Mouse (Mus musculus) NIH3T3 (cell line): Measurements from ENCODE around the gene Madd.

Source experiments
- DNase-seq: peaks from one replicate; pipeline ENCODE4 v3.0.0-alpha.2; 2012; ENCODE audit warnings: low read depth

Madd gene

DNA sequence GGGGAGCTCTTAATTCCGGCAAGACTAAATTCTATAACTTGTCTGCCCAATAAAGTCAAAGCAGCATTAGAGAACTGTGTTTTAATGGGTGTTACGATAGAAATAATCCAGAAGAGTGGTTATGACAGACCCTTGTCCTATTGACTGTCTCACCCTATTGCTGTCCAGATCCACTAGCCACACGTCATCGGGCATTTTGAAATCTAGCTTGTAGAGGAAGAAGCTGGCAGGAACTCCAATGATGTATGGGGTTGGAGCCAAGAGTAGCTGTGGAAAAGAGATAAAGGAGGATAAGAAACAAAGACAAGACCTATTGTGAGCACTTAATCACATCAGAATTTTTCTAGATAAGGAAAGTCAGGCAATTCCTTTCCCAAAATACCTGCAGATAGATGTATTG is 8.1 kb downstream of the Madd start:
- no peak for DNase-seq

DNA sequence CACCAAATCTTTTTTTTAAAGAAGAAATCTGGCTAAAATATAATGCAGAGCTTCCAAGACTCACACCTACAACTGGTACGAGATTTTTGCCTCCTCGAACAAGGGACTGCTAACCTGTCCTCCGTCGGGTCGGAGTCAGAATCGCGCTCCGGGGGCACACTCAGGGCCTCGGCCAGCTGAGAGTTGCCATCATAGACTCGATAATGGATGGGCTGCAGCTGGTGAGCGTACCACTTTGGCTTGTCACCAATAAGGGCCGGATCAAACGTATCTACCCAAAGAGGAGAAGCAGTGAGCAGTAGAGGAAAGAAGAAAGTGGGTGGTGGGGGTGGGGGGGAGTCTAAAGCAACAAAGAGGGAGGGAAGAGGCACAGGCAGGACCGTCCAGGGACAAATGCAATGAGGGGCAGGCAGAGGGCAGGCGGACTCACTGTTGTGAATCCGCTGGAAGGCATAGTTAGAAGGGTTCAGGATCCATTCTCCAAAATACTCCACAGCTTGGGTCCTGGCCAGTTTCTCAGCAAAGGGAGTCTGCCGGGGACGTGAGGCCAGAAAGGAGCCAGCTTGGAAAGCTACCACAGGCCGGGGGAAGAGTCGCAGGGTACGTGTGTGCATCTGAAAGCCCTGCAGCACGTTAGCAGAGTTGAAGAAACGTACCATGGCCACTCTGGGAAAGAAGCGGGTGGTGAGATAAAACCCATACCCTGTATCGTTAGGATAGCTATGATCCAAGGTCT is 13.9 kb downstream of the Madd start:
- no peak for DNase-seq

DNA sequence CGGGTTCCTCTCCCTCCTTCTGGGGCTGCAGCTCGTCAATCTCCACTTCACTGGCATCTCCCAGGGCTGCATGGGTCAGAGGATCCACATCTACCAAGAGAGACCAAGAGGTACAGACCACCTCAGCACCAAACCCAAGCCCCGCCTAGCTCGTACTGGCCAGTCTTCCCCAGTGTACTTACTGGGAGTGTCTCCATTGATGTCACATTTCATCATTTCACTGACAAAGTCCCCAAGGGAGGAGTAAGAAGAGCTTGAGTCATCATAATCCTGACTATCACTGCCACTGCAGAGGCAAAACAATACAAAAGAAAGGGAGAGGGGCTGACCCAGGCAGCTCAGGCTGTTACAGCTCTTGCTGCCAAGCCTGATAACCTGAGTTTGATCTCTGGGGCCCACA is 16.0 kb downstream of the Madd start:
- DNase-seq = no peak

DNA sequence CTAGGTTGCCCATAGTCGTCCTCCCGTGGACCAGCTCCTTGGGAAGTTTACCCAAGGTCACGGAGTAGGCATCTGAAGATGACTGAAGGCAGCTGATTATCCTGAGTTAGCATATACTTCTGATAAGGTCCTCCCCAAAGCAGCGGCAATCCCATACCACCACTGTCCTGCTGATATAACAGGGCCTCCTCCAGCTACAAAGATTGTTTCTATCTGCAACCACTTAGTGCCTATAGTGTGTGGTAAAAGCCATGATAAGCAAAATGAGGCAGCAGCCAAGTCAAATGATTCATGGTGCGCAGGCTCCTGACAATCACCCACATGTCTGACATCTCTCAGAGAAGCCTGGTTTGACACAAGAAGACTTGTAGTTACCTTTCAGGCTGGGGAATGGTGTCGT is 18.6 kb downstream of the Madd start:
- no peak for DNase-seq

DNA sequence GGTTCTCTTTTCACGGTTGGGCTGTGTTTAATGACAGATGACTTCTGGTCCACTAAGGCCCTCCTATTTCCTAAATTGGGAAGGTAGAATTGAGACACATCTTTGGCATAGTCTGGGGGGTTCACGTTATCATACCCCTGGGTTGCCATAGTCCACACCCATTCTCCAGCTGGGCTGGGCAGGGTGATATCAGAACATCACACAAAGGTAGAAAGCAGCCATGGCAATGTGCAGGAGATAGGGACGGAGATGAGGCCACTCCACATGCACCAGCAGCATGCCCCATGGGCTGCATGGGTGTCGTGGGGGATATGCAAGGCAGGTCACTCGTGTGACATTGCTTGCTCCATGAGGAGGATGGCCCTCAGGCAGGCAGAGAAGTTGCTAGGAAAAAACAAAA is 20.1 kb downstream of the Madd start:
- no peak for DNase-seq

DNA sequence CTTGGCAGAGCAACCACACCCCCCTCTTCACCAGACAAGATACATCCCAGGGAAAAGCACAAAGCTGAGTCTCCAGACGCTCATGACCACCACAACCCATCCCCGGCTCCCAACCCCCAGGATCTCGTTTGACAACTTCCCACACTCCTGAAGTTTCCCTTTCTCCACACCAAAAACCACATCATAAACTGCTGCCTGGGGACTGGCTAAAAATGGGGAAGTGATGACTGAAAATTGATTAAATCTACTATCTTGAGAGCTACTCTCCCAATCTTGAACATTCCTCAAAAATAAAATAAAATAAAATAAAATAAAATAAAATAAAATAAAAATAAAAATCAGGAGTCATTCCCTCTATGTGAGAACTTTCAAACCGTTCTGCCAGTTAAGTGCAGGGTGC is 20.7 kb downstream of the Madd start:
- no peak for DNase-seq

DNA sequence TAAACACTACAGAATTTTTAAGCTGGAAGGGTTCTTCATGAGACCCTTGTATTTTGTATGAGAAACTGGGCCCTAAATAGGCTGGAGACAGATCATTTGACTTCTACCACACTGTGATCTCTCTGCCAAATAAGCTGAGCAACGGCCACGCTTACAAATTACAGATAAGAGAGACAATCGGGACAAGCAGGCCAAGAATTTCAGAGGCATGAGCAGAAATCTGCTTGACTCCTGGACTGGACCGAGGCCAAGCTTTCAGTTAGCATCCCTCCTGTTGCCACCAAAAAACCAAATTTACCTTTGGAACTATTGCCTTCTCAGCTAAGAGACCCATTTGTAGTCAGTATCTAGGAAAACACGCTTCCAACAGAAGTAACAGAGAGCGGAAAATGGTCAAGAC is 23.0 kb downstream of the Madd start:
- DNase-seq = no peak

DNA sequence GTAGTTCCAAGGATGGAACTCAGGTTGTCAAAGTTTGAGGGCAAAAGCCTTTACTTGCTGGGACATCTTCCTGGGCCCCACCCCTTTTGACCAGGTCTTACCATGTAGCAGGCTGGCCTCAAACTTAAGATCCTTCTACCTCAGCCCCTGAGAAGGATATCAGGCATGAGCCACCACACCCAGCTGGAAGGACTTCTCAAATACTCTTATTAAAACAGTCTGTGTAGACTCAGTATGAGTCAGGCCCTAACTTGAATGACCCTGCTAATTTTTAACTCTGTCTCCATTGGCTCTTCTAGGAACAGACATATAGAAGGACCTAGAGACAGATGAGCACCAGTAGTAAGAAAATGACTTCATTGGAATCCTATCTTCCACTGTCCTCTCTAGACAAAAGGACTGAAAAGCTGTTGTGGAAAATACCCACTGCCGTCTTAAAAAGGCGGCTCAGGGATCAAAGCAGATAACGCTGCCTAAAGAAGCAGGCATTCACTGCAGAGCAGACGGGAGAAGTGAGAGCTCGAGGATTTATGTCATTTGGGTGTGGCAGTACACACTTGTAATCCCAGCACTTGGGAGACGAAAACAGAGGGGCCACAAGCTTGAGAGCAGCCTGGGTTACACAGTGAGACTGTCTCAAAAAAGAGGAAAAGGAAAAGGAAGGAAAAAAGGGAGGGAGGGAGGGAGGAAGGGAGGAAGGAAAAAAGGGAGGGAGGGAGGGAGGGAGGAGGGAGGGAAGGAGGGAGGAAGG is 26.5 kb downstream of the Madd start:
- peak; percentile 38 for DNase-seq

DNA sequence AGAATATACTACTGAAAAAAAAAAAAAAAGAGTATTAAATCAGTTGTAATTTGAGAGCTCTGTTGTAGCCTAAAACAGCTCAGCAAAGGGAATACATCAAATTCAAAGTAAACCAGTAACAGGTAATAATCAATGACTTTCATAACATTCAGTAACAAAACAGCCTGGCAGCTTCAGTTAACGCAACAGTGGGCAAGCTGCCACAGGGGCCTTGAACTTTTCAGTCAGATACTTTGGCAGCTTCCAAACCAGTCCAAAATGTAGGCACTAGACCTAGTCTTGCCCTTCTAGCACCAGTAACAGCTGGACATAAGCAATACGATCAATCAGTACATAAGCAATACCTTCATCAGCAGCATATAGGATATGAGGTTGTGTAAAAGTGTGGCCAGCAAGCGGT is 29.5 kb downstream of the Madd start:
- DNase-seq = no peak

DNA sequence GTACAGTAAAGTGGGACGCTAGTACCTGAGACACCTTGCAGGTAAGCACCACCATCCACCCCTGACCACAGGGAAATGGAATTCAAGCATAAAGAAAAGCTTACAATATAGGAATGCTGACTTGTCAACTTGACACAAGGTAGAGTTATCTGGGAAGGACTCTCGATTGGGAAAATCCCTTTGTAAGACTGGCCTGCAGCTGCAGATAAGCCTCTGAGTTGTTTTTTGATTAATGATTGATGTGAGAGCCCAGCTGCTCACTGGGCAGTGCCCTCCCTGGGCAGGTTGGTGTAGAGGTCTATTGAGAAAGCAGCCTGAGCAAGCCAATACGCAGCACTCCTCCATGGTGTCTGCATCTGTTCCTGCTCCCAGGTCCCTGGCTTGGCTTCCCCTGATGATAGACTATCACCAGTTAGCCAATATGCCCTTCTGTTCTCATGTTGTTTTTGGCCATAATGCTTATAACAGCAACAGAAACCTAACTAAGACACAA is 30.7 kb downstream of the Madd start:
- no peak for DNase-seq

DNA sequence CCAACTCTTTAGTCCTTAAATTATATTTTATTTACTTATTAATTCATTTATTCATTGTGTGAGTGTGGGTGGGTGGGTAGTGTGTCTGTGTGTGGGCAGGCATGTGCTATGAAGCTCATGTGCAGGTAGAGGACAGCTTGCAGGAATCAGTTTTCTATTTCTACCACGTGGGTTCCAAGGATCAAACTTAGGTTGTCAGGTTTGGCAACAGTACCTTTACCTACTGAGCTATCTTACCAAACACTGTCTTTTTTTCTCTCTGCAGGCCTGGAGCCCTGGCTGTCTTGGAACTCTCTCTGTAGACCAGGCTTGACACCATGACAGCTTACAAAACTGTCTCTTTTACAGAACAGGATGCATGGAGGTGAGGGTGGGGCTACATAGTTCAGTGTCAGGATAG is 32.3 kb downstream of the Madd start:
- no peak for DNase-seq

DNA sequence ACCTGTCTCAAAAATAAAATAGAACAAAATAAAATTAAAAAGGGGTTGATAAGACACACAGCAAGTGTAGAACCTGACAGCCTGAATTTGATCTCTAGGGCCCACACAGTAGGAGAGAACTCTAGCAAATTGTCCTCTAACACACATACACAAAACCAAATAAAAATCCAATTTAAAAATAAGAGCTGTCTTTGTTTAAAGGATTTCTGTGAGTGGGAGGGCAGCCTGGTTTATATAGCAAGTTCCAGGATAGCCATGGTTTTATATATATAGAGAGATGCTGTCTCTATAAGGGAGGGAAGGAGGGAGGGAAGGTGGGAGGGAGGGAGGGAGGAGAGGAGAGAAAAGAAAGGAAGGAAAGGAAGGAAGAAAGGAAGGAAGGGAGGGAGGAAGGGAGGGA is 35.5 kb downstream of the Madd start:
- no peak for DNase-seq

DNA sequence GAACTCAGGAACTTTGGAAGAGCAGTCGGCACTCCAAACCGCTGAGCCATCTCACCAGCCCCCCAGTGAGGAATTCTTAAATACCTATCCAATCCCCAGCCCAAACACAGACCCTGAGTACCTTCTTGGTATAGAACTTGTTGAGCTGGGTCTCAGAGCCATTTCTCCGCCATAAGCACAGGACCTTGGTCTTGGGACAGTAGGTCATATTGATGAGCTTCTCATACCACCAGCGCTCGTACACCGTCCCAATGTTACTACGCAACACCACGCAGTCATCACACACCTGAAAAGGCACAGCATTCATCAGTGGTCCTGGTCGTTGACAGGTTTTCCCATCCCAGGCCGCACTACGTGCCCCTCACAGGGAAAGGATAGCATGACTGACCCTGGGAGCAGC is 40.2 kb downstream of the Madd start:
- DNase-seq = no peak

DNA sequence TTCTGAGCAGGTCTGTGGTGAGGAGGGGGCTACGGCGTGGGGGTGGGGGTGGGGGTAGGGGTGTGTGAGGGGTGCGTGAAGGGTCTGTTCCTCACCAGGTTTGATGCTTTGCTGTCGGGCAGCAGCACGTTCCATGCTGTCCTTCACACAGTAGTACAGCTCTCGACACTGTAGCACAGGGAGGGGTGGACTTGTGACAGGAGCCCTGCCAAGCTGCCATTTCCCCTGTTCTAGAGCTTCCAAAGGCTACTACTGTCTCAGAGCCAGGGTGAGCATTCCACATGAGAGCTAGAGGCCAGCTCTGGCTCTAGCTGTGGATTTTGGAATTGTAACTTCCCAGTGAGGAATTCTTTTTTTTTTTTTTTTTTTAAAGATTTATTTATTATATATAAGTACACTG is 40.7 kb downstream of the Madd start:
- no peak for DNase-seq

DNA sequence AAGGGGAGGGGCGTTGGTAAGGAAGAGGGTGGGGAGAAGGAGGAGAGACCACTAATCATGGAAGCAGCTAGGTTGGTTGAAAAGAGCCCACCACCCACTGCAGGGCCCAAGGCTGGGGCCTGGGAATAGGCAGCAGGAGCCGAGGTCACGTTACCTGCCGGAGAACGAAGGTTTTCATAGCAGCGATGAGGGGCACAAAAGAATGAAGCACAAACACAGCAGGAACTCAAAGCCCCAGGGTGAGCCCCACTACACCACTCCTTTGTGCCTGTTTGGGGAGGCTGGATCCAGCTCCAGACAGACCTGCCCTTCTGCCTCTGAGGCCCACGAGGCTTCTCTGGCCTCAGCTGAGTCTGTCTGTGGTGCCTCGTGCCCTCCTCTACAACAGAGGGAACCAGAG is 43.9 kb downstream of the Madd start:
- no peak for DNase-seq

DNA sequence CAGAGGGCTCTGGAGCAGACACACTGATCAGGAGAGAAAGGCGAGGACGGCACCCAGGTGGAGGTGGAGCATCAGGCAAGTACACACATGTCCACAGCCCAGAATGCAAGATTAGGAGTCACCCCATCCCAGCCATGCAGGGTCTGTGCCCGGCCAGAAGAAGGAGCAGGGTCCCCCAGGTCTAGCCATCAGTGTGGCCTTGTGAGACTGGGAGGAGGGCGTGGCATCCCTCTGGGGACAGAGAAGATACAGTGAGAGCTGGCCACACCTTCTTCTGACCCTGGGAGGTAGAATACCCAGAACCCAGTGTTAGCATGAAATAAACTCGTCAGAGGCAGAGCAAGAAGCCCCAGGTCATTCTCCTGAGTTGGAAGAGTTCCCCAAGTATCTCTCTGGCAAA is 44.3 kb downstream of the Madd start:
- DNase-seq = no peak

DNA sequence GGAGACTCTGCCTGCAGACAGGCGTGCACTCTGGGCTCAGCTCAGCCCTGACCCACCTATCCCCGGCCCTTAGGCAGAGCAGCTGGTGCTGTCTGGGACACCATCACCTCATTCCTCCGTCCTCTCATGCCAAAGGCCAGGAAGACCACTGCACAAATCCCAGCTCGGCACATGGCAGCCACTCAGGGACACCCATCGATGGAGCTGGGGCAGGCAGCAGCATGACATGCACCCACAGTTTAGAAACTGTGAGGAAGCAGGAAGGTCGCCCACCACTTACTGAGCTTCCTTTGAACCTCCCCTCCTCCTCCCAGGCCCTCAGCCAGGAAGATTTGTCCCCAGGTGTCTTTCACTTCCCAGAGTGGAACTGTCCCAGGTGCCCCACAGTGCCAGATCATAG is 46.2 kb downstream of the Madd start:
- DNase-seq = no peak

DNA sequence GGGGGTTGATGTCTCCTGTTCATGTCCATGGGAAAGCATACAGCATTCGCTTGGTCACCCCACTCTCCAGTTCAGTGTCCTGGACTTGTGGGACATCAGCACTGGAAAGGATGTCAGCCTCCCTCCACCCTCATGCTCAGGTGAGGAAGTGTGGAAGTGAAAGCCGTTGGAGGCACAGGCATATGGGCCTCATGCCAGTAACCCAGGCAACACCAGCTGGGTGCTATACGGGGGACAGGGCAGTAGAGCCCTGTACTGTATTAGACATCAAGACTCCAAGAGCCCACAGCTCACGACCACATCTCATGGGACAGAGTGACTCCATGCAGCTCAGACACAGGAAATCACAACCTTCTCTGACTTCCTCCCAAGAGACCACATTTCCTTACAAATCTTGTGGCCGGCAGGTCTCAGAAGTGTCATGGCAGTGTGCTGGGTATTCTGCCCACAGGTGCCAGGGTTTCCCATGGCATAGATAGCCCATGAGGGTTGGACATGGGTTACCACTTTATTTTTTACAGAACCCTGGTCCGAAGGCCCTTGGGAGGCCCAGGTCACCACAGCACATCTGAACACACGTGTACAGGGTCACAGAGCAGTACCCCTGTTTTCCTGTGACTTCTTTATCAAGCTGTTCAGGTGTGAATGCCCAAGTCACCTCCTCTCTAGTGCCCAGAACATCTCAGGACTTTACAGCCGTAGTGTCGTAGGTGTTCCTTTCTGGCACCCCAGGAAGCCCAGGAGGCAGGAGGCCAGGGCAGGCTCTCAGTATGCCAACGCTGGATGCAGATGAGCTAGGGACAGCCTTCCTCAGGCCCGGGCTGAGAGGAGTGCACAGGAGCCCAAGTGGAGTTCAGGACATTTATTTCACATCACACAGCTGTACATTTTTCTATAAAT is 46.9 kb downstream of the Madd start:
- DNase-seq = no peak

DNA sequence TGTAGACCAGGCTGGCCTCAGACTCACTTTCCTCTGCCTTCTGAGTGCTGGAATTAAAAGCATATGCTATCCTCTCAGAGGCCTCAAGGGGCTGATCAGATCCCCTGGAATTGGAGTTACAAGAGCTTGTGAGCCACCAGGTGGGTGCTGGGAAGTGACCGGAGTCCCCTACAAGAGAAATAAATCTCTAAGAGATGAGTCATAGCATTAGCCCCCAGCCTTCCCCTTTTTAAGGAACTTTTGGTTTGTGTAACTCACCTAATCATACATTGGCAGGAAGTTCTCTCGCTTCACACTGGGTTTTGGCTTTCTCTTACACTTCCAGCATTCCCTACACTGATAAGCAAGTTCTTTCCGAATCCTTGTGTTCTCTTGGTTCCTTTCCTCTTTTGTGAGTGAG is 51.6 kb downstream of the Madd start:
- peak; percentile 40 for DNase-seq

DNA sequence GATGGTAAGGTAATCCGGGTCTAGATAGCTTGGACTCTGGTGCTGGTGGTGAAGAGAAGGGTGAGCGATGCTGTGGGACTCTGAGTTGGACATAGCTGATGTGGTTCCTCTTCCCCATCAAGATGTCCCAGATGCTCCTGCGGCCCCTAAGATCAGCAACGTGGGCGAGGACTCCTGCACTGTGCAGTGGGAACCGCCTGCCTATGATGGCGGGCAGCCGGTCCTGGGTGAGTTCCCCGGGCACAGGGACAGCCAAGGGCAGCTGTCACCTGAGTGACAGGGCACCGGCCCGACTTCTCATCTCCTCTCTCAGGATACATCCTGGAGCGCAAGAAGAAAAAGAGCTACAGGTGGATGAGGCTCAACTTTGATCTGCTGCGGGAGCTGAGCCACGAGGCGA is 52.4 kb downstream of the Madd start:
- DNase-seq = no peak

DNA sequence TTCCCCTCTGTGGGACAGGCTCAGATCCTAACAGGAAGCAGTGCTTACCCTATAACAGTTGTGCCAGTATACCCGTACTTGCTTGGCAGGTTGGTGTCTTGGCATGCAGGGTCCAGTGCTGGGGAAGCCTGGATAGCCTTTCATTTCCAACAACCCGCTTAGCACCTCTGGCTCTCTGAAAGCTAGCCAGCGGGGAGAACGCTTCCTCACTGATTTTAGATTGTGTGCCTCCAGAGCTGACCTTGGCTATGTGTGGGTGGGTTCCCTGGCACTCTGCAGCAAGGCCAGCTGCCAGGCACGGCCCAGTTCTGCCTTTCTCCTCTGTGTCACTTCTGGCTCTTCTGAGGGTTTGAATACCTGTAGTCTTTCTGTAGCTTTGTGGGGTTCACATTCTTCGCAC is 53.5 kb downstream of the Madd start:
- DNase-seq = no peak

DNA sequence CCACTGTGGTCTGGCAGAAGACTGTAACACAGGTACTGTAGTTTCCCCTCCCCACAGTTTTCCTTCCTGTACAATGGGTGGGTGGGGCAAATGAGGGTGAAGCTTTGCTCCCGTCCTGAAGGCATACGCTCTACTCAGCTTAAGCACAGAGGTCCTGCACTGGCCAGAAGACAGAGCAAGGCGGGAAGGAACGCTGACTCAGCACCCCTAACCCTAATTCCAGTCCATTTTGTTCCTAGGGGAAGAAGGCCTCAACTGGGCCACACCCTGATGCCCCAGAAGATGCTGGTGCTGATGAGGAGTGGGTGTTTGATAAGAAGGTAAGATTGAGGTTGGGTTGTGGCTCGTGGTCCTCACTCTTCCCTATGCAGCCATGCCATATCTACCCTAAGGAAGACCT is 54.9 kb downstream of the Madd start:
- no peak for DNase-seq

DNA sequence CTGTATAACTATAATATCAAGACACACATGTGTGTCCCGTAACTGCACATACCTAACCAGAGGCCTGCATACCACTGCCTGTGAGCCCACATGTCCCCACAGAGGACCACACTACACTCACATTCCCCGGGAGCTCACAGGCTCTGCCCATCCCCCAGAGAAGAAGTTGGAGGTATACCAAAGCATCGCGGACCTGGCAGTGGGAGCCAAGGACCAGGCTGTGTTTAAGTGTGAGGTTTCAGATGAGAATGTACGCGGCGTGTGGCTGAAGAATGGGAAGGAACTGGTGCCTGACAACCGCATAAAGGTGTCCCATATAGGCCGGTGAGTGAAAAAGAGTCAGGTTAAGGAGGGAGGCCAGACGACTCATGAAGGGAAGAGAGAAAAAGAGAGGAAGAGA is 58.5 kb downstream of the Madd start:
- no peak for DNase-seq
